Mouse (Mus musculus): ENCODE measurements around the gene Dennd2c. TPM values are rescaled to one million over a fixed set of nuclear protein-coding genes. Genes with fewer than 3 reads are reported as not detected.

Dennd2c gene
- total RNA-seq (2021) = under 1 TPM; 0.21 to 0.30 TPM
- long read RNA-seq, experiment 1 = 0 reads
- long read RNA-seq, experiment 2 = 0 reads

DNA sequence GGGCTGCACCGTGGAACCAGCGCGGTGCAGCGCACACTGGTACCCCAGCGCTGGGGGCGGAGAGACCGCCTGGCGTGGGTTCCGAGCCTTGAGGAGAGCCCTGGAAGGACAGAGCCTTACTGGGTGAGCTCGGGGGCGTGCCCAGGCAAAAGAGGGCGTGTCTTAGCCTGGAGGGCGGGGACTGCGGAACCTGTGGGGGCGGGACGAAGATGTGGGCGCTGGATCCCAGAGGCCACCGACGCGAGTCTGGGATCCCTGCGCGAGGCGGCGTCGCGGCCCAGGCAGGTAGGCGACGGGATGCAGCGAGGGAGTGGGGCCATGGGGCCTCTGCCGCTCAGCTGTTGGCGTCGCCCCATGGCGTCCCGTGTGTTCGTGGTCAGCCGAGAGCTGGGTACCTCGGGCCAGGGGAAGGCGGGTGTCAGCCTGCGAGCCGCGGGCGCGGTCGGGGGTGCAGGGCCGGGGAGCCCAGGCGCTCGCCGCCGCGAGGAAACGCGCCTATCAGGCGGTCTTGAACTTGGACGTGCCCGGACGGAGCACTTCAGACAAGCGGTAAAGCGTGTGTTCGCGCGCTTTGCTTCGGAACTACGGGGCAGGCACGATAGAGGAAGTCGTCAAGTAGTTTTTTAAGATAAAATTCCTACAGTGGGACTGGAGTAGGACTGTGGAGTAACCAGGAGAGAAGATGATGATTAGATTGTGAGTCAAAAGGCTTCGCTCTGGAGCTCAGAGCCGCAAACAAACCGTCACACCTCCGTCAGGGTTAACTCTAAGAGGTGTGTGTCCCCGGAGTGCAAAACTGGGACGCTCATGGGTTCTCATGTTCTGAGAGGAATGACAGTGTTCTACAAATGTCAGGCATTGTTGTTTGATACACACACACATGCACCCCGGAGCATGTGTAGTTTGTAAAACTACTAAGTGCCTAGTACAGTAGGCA is at the start of gene Dennd2c:
Gene Dennd2c (plus strand): TSS at position 151 of the 937 bp plus-strand sequence.
- DNase-seq (ENCODE audit: low spot score in 2 of 2) = peak; percentile 50 to 56

DNA sequence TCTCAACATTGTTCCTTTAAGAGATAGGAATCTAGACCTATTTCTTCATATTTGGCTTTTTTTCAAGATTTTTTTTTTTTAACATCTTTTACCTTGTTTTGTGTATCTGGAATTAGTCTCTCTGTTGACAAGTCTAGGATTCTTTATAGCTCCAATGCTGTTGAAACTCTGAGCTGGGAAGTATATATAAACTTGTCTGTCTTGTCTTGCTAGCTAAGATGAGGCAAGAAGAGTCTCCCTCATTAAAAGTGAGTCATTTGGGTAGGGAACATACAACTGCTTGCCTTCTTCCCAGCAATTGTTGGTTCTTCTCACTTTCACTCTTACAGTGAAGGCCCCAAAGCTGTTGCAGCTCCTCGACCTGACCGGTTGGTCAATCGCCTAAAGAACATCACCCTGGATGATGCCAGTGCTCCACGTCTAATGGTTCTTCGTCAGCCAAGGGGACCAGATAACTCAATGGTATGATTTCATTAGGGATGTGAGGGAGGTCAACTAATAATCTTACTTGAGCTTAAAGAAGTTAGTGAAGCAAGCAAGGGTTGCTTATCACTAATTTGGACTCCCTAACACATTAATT is 46.3 kb upstream of the Dennd2c start:
- no peak for DNase-seq (ENCODE audit: low spot score in 2 of 2)

DNA sequence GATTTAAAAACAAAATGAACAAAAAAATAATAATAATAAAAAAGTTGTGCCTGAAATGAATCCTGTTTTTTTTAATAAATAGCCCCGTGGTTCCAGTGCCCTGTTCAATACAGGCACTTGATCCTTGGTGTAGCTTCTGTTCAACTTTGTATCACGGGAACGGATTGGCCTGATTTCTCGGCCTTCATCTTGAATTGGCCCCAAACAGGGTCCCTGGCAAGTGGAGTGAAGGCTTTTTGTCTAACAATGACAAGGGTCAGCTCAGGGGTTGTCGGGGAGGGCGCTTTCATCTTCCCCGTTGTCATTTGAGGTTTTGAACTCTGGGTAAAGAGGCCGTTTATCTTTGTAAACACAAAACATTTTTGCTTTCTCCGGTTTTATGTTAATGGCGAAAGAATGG is 44.7 kb upstream of the Dennd2c start:
- DNase-seq (ENCODE audit: low spot score in 2 of 2) = no peak

DNA sequence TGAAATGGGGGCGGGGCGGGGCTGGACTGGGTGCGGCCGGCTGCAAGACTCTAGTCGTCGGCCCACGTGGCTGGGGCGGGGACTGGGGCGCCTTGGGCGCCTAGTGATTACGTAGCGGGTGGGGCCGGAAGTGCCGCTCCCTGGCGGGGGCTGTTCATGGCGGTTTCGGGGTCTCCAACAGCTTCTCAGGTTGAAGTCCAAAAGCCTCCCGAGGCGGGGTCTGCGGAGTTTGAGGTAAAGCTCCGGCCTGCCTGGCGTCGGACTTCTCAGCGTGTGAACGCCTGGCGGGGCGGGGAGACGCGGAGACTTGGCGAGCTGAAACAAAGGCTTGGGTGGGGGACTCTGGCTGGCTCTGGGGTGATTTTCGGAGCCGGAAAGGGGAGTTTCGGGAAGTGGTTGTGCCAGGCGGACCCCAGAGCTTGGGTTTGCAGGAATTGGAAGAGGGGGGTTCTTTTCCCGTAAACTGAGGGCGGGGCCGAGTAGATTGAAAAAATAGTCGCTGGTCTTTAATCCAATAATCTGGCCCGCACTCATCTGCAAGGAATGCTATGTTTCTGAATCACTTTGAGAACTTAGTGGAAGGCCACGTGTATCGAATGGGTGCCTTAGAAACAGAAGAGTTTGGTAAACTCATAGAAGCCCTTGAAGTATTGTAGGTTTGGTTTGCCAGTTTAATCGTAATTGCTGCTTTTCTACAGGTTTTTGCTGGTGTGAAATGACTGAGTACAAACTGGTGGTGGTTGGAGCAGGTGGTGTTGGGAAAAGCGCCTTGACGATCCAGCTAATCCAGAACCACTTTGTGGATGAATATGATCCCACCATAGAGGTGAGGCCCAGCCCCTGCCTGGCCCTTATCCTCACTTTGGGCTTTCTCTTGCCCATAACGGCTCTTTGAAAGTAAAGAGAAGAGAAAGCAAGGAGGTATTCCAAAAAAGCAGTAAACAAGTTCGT is 43.9 kb upstream of the Dennd2c start, which contains the start of gene Nras:
Gene Nras (plus strand): TSS at position 79 of the 951 bp plus-strand sequence.
- DNase-seq (ENCODE audit: low spot score in 2 of 2) = peak; percentile 93

DNA sequence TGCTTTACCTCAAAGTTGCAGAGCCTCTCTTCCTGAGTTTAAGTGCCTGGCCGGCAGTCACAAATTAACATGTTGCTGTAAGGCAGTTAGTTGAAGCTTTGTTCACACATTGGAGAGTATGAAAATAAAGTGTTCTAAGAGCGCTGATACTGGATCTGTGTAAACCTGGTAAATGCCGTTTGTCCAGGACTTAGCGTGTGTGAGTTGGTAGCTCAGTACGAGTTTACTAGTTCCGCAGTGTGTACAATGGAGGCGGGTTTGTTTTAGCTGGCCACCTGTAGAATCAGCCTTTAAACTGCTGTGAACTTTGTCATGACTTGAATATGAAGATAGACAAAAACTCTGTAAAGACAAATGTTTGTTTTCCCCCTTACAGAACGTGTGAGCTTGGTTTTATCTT is 35.5 kb upstream of the Dennd2c start:
- DNase-seq (ENCODE audit: low spot score in 2 of 2) = no peak

DNA sequence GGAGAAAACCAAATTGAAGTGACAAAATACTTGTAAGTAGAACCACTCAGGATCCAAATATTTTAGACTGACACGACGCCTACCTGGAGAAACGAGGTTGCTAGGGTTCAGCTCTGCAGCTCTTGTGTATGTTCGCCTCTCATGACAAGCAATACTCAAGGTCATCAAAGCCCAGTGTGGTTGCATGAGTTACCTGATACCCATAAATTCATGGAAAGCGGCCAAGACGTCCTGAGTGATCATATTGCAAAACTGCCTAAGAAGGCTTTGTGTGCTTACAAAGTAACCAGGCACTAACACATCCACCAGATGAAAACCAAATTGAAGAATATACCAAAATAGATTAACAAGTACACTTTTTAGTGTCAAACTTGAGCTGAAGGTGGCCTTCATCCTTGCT is 33.4 kb upstream of the Dennd2c start:
- no peak for DNase-seq (ENCODE audit: low spot score in 2 of 2)

DNA sequence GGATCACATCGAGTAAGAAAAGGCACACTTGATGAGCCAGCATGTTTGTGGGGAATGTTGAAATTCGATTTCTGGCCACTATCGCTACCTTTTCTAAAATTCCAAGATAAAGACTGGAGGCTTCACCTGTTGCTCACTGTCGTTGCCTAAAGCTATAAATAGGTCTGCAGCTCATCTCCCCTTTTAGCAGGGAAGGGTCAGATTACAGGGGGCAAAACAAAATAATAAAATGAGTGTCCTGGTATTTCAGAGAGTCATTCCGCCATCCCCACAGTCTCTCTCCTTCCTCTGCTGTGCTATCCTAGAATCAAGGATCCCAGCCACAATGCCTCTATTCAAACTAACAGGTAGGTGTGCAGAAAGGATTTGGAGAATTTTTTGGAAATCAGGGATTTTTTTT is 28.6 kb upstream of the Dennd2c start, which contains the start of gene Ampd1:
Gene Ampd1 (plus strand): TSS at position 244 of the 400 bp plus-strand sequence.
- no peak for DNase-seq (ENCODE audit: low spot score in 2 of 2)

DNA sequence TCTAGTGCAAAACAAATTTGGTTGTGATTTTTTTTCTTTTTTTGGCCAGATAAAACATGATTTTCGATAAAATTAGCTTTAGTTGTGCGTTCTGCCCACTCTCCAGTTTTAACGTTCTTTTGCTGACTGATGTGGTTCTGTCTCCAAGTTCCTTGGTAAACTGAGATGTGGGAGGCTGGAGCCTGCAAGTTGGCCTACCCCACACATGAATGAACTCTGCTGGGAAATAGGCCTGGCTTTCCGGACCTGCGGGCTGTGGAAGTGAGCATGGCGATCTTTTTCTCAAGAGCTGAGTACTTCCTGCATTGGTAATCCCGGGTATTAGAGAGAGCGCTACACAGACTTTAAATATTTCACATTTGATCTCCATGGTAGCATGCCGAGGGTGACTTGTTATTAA is 26.5 kb upstream of the Dennd2c start:
- no peak for DNase-seq (ENCODE audit: low spot score in 2 of 2)

DNA sequence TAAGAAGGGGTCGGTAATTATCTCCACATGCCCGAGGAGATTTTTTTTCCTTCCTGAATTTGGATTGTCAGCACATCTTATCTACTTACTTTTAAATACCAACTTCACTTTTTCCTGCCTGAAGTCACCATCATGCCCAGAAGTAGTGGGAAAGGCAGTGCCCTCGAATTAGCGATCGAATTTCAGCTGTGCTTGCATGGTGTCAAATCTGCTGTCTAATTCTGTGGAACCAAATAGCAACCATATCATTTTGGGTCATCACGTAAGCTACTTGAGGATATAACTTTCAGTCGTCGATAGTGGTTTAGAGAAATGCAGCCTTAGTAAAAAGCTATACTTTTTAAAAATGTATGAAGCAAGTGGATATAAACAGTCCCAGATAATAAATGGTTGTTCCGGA is 25.9 kb upstream of the Dennd2c start:
- DNase-seq (ENCODE audit: low spot score in 2 of 2) = no peak

DNA sequence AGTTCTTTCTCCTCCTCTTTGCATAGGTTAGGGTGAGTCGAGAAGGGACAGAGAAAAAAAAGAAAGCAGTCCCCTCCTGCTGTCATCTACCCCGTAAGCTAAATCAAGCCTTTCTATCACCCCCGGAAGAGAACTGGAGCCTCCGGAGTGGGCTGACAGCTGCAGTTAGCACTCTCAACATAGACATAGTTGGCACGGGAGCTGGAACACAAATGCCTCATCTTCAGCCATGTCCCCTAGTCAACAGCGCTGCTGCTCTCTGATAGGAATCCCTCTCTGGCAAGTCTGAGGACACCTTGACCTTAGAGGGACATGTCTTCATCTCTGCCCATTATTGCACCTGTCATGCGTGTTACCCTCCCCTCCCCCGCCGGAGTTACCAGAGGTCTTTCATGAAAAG is 23.1 kb upstream of the Dennd2c start:
- DNase-seq (ENCODE audit: low spot score in 2 of 2) = no peak

DNA sequence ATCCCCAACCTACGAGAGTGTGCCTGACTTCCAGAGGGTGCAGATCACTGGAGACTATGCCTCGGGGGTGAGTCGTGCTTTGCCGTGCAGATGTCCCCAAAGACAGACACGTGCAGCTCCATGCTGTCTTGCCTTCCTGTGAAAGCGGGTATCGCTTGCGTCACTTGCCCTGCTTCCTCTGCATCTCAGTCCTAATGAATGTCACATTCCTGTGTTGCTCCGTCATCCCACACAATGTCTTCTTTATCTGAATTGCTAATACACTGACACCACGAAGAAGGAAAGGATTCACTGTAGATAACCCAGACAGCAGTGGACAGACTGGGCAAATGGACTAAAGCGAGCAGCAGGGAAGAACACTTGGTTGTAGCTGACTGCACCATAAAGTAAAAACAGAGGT is 21.4 kb upstream of the Dennd2c start:
- DNase-seq (ENCODE audit: low spot score in 2 of 2) = no peak

DNA sequence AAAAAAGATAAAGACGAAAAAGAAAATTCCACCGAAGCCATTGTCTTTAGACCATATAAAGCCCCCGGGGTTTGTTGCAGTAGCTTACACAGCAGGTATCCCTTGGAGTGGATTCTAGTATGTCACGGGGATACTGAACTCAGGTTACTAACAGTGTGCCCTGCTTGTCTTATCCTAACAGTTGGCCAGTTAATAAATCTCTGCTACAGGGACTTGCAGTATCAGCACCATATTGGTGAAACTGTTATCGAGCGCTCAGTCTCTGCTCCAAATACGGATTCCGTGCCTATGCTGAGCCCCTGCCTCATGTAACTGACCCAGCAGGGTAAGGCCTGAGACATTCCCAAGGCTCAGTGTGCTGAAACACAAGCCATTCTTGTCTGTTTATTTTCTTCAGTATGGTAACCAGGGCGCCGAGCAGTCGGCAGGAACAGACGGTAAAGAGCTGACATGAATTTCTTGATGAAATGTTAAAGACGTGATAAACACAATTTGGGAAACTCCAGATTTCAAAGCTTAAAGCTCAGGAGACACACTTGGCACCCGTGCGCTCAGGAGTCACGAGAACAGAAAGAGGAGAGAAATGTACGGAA is 20.4 kb upstream of the Dennd2c start:
- DNase-seq (ENCODE audit: low spot score in 2 of 2) = no peak

DNA sequence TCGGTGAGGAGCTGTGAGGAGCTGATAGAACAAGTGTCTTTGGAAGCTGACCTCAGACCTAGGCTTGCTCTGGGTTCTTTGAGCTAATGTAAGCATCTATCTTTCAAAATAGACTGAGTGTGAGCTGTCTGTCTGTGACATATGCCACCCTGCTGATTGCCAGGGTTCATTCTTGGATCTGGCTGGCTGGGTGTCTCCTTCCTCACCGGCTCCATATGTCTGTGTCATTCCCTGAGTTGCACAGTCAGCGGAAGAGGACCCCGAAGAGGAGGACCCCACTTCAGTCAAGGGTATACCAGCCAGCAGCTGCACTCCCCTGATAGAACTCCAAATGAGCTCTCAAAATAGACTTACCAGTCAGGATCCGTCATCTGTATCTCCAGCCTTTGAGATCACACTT is 19.6 kb upstream of the Dennd2c start:
- no peak for DNase-seq (ENCODE audit: low spot score in 2 of 2)

DNA sequence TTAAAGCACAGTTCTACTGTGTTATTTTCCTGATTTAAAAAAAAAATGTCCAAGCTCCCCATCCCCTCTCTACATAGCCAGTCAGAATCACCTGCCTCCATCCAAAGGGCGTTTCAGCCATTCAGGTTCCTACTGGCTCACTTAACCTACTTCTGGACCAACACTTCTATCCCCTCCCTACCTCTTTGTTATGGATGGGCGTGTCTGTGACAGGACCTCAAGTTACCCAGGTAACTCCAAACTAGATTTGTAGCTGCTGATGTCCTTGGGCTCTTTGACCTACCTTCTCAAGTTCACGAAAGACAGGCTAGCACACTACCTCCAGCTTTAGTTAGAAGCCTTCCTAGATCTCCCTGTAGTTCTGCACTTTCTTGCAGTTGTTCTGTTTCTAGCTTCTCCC is 16.4 kb upstream of the Dennd2c start:
- no peak for DNase-seq (ENCODE audit: low spot score in 2 of 2)

DNA sequence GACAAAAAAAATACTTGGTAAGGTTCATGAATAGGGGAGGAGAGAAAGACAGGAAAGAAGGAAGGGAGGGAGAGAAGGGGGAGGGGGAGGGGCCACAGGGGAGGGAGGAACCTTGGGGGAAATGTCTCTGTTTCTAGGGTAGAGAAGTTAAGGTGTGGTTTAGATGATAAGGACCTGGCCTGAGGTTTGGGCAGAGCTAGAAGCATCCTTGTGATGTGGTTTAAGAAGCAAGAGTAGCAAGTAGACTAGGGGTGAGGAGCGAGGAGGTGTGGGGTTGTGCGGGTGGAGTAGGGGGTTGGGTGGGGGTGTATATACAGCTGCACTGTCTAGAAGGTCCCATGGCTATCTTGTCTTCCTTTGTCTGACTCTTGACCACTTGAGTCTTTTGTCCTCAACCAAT is 10.7 kb upstream of the Dennd2c start:
- no peak for DNase-seq (ENCODE audit: low spot score in 2 of 2)

DNA sequence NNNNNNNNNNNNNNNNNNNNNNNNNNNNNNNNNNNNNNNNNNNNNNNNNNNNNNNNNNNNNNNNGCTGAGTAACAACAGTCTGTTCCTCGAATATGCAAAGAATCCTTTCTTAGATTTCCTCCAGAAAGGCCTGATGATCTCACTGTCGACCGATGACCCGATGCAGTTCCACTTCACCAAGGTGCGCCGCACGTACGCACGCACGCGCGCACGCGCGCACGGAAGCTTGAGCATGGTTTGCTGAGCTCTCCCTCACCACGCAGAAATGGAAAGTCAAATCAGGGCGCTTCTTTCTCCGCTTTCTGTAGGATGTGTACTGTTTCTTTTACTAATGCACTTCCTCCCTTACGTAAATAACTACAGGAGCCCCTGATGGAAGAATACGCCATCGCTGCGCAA is 3.7 kb upstream of the Dennd2c start:
- no peak for DNase-seq (ENCODE audit: low spot score in 2 of 2)

DNA sequence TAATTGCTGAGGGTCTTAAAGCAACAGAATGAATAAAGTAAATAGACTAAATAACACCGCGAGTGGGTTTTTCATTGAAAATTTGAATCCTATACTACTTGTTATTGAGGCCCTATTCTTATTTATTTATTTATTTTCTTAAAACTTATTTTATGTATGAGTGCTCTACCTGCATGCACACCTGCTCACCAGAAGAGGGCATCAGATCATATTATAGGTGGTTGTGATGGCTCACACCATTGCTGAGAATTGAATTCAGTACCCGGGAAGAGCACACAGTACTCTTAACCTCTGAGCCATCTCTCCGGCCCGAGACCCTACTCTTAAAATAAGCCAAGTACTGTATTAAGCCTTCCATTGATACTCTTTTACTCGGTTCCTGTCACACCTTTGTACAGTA is 2.7 kb upstream of the Dennd2c start:
- no peak for DNase-seq (ENCODE audit: low spot score in 2 of 2)

DNA sequence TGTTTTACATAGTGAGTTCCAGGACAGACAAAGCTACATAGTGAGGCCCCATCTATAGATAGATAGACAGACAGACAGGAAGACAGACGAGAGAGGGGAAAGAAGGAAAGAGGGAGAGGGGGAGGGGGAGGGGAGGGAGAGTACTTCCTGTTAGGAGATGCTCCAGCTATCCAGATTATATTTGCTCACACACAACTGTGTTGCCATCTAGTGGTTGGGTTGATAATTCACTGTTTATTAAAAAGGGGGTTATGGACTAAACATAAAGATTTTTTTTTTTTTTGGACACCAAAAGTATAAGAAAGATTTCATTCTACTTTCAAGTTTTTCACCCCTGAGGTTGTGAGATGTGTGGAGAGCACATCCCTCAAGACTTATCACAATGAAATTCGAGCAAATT is 1.7 kb upstream of the Dennd2c start:
- DNase-seq (ENCODE audit: low spot score in 2 of 2) = no peak

DNA sequence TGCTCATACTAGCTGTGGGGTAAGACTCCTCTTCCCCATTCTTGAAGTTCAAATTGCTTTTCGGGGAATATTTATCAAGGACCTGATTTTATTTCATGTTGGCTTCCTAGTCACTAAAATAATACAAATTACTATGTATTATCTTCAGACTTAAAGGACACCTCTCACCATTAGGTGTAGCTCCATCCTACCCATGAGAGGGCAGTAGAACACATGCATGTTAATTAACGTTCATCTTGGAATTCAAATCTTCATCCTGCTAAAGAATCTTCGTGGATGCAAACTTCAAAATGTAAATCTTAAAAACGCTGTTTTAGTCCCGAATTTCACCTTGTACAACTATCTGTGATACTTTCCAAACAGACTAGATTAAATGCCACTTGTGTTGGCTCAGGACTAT is 1.2 kb upstream of the Dennd2c start:
- DNase-seq (ENCODE audit: low spot score in 2 of 2) = no peak

DNA sequence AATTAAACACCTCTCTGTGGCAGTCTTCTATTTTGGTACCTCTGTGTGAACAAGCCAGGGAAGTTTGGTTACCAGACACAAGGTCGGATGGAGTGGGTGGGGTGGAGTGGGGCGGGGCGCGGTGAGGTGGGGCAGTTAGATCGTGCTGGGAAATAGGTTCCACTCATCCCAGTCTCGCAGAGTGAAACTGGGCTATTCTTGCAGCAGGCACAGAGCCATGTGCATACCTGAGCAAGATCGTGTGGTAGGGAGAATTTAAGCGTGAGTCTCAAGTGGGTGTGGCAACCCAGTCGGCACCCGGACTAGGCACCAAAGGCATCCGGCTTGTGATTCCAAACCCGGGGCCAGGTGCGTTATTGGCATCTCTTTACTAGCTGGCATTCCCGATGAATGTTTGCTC is 495 bp upstream of the Dennd2c start:
- no peak for DNase-seq (ENCODE audit: low spot score in 2 of 2)
